Mouse (Mus musculus): ENCODE data around the gene Rabgap1l. TPM values are rescaled to one million over a fixed set of nuclear protein-coding genes. Genes with fewer than 3 reads are reported as not detected.

Gene Rabgap1l
- total RNA-seq, 2 experiments from 2014 or later: 19.4 to 21.9 TPM

DNA sequence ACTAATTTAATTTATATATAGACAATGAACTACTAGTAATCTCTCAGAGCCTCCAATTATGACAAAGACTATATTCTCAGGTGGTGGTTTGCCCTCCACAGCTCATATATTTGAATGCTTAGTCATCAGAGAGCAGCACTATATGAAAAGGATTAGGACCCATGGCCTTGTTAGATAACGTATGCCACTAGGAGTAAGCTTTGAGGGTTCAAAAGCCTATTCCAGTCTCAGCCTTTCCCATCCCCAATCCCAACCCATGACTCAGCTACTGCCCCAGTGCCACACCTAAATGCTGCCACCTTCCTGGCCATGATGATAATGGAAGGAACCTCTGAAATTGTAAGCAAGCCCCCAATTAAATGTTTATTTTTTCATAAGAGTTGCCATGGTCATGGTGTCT is 195.6 kb downstream of the Rabgap1l start:
- no peak for DNase-seq (ENCODE audit: low spot score in 2 of 2)

DNA sequence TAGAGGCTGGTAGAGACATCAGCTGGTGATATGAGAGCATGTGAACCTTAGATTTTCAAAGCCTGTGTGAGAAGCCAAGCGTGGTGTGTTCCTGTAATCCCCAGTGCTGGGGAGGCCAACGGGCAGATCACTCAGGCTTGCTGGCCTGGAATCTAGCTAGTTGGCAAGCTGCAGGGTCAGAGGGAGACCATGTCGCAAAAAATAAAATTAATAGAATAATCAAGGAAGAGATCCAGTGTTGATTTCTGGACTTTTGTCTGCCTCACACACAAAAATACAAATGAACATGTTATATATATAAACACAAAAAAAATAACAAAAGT is 196.1 kb downstream of the Rabgap1l start:
- no peak for DNase-seq (ENCODE audit: low spot score in 2 of 2)

DNA sequence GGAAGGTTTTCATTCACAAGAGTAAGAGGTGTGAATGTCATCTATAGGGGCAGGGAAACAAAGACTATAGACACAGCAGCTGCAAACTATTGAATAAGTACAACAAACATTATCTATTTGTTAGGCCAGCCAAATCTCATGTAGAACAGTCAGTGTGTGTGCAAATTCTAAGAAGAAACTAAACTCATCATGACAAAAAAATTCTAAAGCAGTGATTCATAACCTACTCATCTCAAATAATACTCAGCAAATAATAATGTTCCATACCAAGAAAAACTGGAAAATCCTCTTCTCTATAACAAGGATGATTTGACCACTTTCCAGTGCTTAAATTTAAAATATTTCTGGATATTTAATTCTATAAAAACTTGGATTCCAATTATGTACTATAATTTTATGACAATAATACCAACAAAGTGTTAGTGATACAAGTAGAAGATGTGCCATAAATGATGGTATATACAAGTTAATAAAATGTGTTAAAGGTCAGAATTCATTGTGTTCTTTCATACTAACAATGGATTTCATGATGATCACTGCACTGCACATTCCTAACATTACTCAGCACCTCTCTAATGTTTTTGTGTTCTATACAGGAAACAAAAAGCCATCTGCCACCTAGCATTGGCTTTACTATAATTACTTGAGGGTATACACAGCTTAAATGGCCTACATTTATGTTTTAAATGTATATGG is 196.6 kb downstream of the Rabgap1l start:
- DNase-seq (ENCODE audit: low spot score in 2 of 2): no peak

DNA sequence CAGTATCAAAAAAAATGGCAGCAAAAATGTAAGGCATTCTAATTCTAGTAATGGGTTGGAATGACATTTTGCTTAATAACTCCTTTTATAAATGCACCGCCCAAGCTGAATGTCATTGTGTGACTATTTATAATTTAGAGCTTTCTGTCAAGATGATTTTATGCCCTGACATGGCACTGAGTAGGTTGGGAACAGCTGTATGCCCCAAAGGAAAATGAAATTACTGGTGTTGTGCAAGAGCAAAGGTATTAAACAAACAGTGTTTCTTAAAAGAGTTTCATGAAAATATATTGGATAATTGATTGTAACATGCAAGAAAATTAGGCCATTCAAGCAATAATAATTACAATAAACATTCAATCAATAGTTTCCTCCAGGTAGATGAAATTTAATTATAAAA is 198.4 kb downstream of the Rabgap1l start:
- no peak for DNase-seq (ENCODE audit: low spot score in 2 of 2)

DNA sequence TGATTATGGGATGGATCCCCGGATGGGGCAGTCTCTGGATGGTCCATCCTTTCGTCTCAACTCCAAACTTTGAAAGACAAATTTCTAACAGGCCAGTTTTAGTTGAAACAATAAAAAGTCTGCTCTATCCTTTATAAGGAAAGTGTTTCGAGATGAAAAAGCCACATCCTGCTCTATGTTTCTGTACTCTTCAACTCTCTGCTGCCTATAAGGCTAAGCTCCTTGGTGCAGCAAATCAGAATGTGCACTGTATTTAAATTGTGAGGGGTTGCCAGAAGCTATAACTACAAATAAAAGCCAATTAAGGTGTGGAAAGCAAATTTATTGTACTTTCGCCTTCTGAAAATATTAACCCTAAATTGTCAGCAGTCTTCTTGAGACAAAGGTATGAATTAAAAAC is 198.9 kb downstream of the Rabgap1l start:
- DNase-seq (ENCODE audit: low spot score in 2 of 2): no peak

DNA sequence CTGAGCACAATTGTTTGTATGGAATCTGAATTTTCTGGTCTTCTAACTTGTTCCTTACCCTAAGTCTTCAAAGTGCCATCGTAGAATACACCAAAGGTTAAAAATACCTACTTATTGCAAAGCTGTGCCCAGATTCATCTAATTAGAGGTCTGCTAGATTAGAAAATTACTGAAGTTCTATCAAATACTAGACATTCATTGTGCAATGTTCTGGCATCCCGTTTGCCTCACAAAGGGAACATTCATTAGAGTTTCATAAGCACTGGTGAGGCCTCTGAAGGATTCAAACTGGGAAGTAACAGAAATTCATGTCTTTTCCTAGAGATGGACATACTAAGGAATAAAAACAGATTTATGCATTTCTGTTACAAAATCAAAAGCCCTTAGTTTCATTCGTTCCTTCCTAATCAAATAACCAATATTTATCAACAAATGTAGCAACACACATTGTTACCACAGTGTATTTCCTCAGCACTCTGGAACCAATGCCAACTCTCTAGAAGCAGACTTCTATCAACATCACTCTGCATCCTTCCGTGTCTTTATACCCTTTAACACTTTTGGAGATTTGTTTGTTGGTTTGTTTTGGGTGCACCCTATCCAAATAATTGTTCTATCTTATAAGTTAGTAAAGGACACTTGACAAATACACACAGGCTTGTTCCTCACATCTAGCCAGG is 204.0 kb downstream of the Rabgap1l start:
- no peak for DNase-seq (ENCODE audit: low spot score in 2 of 2)

DNA sequence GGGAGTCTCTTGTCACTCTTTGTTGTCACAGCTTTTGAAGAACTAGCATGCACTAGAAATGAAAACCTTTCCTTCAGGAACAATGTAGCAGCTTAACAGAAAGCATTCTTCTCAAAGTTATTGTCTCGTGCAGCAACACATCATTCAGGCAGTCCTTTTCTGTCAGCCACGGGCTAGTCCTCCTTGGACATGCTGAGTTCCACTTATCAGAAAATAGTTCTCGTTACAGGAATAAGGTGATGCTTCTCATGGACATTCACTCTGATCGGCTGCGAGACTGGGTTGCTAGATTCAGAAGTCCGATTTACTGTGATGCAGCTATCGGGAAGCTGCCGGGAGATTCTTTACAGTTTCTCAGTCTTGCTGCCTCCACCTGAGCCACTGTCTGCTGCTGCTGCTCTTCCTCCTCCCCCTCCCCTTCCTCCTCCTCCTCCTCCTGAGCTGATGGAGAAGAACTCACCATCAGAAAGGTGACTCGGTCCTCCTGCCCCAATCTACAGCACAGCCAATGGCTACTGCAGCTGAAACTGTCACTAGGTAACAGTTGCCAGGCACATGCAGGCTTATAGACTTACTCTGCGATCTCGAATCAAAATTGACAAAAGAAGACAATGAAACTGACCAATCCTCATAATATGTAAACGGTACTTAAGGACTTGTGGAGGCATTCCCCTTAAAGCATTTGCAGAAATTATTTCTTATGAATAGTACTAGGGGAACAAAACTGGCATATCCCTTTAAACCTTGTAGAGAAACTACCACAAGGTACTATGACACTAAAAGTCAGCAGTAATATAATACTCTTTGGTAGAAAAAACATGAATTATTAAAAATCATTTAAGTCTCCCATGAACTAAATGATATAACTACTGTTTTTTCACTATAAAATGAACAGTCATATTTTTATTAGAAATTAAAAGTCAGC is 213.4 kb downstream of the Rabgap1l start:
- no peak for DNase-seq (ENCODE audit: low spot score in 2 of 2)

DNA sequence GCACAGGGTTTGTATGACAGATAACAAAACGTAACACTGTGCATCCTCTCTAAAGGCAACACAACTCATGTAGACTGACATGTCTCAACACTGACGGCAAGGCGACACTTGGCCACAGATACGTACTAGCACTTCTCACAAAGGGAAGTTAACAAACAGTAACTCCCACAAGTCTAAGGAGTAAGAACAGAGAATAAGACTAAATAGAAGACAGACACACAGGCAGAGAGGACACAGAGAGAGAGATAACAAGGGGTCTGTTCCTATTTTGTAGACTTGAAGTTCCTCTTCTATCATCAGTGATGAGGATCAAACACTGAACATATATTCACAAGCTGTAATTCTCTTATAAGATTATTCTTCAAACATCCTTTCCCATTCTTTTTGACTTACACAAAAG is 216.9 kb downstream of the Rabgap1l start:
- no peak for DNase-seq (ENCODE audit: low spot score in 2 of 2)

DNA sequence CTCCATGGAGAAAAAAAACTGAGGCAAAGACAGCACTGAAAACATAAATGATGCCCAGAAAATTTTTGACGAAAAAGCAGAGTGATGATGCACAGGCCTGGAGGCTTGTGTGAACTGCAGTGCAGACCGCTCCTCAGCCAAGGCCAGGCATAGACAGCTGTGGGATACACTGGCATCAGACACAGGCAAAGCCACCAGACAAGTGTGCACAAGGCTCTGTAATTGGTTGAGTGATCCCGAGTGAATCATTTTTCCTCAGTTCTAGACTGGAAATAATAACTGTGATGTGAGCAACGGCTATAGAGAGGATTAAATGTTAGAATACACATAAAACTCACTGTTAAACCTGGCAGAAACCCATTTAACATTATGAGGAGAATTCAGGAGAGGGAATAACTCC is 219.0 kb downstream of the Rabgap1l start:
- DNase-seq (ENCODE audit: low spot score in 2 of 2): no peak

DNA sequence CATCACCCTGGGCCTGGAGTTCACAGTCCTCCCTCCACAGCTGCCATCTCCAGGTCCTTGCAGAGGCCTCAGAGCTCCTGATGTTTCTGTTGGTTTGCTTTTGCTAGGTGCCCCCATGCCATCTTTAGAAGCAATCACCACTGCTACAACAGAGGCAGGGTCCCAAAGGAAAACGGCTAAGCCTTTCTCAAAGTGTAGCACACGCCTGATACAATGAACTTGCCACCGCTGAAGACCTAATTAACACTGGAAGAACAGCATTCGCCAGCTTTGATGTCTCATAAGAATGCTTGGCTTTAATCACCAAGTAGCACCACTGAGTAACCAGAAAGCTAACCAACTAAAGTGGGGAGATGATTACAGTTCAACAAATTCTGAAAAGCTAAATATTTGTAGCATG is 226.6 kb downstream of the Rabgap1l start:
- no peak for DNase-seq (ENCODE audit: low spot score in 2 of 2)

DNA sequence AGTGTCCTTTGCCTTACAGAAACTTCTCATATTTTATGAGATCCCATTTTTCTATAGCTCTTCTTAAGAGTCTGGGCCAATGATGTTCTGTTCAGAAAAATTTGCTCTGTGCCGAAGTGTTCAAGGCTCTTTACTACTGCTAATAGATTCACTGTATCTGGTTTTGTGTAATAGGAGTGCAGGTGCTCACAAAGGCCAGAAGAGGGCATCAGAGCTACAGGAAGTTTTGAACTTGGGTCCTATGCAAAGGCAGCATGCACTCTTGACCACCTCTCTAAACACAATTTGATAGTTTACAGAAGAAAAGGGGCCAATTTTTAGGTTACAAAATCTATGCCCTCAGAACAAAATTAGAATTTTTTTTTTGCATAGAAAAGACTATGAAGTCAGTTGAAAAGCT is 231.6 kb downstream of the Rabgap1l start:
- DNase-seq (ENCODE audit: low spot score in 2 of 2): no peak

DNA sequence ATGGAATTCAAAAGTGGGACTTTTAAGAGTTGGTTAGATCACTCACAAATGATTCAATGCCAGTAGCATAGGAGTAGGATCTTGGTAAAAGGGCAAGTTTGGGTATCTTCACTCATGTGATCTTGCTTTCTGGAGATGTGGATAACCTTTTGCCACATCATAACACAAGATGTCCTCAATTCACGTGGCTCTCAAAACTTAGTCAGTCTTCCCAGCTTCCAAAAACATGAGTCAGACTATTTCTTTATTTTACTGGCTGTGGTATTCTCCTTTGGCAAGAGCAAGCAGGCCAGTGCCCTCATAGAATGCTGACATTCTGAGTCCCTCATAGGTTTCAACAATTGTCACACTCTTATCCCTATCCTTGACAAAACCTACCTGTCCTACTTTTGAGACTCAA is 242.4 kb downstream of the Rabgap1l start:
- no peak for DNase-seq (ENCODE audit: low spot score in 2 of 2)

DNA sequence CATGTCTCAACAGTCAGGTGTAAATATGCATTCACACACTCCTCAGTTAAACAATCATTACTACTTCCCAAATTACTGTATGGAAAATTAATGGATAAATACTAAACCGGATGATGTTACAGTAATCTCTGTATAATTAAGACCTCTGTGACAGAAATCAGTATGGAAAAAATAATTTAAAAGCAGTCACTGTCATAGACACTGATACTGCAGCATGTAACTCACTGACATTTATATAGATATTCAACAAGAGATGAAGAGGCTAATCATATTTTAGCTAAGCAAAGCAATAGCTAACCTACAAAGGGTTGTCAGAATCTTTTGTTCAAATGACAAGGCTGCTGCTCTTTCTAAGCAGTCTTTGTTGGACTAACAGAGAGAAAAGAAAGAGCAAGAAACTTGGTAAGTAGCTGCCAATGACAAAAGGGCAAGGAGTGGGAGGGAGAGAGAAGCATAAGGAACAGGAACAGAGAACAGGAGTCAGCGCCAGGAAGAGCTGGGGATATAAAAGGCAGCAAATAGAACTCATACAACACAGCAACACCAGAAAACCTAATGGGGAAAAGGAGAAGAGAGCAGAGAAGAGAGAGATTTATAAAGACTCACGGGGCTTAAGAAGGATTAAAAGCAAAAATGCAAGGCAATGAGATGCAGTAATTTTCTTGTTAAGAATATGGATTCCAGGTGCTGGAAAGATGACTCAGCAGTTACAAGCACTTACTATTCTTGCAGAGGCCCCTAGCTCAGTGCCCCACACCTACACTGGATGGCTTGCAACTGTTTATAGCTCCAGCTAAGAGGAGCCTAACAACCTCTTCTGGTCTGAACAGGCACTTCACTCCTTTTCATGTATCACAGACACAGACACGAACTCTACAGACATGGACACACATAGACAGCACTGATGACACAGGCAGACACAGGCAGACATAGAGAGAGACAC is 244.8 kb downstream of the Rabgap1l start:
- DNase-seq (ENCODE audit: low spot score in 2 of 2): no peak

DNA sequence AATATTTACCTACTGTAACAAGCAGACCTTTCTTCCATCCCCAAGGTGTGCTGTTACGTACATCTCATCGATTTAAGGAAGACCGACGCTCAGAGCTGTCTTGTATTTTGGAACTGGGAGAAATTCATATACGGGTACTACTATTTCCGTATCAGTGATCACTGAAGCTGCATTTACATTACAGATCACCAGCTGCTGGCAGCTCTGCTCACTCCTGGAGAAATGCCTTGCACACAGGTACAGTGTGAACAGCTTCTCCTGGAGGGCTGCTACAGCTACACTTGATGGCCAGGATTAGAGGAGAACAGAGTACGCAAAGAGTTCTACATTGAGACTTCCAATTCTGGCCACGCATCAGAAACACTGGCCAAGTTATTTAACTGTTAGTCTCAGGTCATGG is 257.4 kb downstream of the Rabgap1l start:
- DNase-seq (ENCODE audit: low spot score in 2 of 2): no peak

DNA sequence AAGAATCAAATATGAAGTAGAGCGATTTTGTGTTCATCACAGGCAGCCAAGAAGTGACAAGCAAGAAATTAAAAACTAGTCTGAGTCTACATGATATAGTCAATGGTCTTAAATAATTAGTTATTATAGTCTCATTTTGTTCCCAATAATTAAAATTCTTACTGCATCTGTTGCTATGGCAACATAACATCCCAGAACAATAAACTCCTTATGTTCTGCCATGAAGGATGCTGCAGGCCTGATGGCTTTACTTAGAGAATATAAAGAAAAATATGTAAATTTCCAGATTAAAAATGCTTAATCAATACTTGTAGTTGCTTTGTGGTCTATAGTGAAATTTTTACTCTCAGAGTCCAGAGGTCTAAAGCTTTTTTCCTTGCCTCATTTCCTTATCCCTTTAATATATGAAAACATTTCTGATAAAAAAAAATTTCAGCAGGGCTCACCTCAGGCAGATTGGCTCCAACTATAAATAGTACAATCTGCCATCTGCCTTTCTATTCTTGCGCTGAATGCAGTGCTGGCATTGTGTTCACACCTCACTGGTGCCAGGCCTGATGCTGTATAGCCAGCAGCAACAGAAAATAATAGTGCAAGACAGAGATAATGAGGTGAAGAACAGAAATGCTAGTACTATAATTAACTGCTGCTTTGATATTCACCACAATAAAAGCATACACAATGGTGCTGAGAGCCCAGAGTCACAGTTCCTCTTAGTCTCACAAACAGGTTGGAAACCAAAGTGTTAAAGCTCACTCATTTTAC is 258.3 kb downstream of the Rabgap1l start:
- DNase-seq (ENCODE audit: low spot score in 2 of 2): no peak

DNA sequence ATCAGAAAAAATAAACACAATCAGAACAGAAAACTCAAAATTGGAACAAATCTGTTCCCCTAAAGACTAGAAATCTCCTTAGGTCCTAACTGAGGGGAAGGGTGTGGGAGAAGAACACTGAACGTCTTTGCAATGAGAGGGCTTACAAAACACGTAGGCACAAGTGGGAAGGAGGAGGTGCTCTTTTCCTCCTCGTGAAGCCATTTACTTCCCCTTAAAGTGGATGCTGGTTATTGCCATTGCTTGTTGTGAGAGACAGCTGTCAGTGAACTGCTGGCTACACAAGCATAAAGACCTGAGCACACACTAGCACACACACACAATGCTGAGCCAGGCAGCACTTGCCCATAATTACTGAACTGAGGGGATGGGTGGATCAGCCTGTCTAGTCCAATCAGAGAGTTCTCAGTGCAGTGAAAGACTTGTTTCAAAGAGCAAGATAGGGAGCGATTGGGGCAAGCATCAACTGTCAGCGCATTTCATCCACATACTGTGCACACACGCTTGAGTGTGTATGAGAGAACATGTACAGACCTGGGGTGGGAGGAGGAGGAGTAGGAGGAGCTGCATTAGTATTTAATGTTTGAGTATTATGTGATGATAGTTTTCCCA is 259.7 kb downstream of the Rabgap1l start:
- DNase-seq (ENCODE audit: low spot score in 2 of 2): no peak

DNA sequence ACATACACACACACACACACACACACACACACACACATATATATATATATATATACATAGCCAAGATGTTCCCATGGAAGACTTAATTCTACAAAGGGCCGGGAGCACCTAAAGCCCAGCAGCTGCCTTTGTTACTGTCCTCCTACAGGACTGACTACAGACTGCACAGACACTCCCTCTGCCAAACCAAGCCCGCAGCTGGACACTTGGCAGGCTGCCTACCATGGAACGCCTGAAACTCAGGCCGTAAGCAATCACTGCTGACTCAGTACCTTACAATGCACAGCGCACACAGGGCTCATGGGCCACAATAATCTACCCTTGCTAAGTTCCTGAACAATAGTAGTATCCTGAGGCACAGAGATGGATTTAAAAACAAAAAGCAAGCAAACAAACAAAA is 261.6 kb downstream of the Rabgap1l start:
- peak; percentile 79 to 89 for DNase-seq (ENCODE audit: low spot score in 2 of 2)

DNA sequence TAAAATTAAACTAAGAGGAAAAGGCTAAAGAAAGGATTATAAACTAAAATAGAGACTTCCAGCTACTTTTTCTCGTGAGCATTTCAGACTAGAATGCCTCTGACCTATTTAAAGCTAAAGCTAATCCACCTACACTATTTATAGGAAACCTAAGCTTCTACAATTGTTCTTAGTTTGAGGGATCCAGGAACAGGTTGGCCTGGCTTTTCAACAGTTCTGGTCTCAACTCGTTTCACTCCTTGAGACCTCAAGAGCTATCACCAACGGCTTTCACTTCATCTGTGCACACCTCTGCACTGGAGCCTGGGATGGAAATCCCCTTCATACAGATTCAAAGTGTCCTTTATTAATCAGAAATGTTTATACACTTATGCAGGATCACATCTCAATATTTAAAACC is 271.1 kb downstream of the Rabgap1l start:
- DNase-seq (ENCODE audit: low spot score in 2 of 2): no peak

DNA sequence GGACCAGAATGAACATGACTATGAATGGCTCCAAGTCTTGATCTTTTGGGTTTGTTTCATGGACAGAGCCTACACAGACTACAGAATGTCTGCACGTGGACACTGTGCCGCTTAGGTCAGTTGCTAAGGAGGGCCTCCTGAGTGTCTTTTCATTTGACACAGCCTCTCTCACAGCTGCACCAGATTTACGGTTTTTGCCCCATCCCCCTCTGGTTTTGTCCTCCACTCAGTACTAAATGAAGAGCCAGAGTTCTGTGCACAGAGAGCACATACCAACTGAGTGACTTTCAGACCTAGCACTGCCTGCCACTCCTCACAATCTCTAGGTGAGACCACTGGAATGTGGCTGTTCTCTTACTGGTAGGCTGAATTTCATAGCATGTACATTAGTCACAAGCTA is 272.3 kb downstream of the Rabgap1l start:
- DNase-seq (ENCODE audit: low spot score in 2 of 2): no peak
